Mouse (Mus musculus): ENCODE results near the gene Poldip3. TPM values are rescaled to one million over a fixed set of nuclear protein-coding genes. Genes with fewer than 3 reads are reported as not detected.
A peak's percentile ranks its signal among the peaks of the same experiment; 100 is the strongest.

Gene Poldip3
- polyA plus RNA-seq, 1 experiment from 2014 or later: 148 TPM

- Histone ChIP-seq H3K9me3 (replicated peaks) (no peaks in the 10 kb centered on the region), H3K4me2 (no peak overlapping the region), H3K36me3 (no peaks in the 10 kb centered on the region), H3K4me1 (peaks cover 18% of the 10 kb centered on the region), H3K27ac (no peak overlapping the region), H3K9ac (no peak overlapping the region), H3K4me3 (replicated peaks) (no peak overlapping the region), H3K27me3 (peaks cover 25% of the 10 kb centered on the region)
- ATAC-seq (replicated peaks; ENCODE audit: low FRiP score): no peak
- WGBS: 42% methylated on average over 3 of the region's 3 CpGs
Observed at GRCm38 (mm10) chr15:83090874-83091273, 58.3 kb downstream of the Poldip3 start.

GRCm38 (mm10) chr15:83089429-83089605 is 59.9 kb downstream of the Poldip3 start, which contains the start of gene Serhl:
TSS of gene Serhl (plus strand) at chr15:83089506.
- Histone ChIP-seq H3K4me2 (peak within 1 kb of the TSS; percentile 29), H3K9me3 (replicated peaks) (no peaks in the 10 kb centered on the region), H3K27ac (no peak within 1 kb of the TSS), H3K4me3 (replicated peaks) (no peak within 1 kb of the TSS), H3K9ac (0 out of 2 replicates have a peak within 1 kb of the TSS, but pooled peaks have one; percentile 12), H3K4me1 (peaks cover 19% of the 10 kb centered on the region), H3K27me3 (peaks cover 25% of the 10 kb centered on the region), H3K36me3 (no peaks in the 10 kb centered on the region)
- WGBS: 10% methylated on average over 7 of the region's 7 CpGs
- ATAC-seq (replicated peaks; ENCODE audit: low FRiP score): no peak

DNA sequence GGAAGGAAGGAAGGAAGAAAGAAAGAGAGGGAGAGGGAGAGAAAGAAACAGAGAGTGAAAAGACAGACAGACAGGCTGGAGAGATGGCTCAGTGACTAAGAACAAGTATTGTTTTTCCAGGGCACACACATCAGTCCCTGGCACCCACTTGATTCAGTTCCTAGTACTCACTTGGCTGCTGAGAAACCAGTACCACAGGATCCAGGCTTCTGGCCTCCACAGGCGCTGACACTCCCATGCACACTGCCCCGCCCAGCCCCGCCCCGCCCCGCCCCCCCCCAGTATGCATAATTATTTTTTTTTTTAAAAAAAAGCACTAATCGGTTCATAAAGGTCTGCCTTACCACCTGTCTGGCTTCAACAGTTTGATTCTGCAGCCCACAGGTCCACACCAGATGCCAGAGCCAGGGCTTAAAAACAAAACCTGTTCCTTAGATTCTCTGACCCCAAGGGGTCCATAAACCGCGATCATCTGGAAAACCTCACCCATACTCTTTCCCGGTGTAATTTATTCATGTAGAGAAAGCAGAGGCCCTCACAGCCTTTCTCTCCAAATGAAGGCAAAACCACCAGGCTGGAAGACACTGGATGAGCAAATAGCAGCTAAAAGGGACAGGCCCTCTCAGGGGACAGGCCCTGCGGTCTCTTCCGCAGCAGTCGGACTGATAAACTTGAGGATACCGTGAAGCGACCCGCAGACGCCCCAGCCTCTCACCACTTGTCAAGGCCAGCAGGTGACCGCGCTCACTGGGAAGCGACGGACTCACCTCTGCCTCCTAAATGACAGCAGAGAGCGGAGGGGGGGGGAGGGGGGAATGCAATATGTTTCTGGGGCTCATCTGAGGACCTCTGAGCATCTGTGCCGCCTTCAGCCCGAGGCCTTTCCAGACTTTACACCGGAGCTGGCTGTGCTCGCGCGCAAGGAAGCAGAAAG is 60.4 kb downstream of the Poldip3 start:
- no peak overlapping the region for H3K4me3 ChIP-seq (replicated peaks)

DNA sequence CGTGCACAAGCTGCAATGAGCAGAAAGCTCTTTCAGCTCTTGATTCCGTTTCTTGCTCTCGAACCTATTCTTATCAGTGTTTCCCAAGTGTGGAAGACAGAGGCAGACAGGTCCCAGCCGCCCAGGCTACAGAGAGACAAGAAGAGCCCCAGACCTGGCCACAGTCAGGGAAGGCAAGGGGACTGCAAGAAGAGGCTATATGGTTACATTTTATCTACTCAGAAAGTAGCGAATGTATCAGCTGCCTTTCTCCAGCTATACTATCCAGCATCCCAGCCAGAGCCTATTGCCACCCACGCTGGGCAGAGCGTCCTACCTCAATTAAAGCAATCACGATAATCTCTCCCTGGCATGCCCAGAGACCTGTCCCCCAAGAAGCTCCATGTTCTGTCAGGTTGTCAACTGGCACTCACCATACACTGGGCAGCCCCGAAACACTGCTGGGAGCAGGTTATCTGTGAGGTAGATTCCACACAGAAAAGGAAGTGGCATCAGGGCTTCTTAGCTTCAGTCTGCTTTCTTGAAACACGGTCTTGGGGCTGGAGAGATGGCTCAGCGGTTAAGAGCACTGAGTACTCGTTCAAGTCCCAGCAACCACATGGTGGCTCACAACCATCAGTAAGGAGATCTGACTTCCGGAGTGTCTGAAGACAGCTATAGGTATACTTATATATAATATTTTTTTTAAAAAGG is 62.4 kb downstream of the Poldip3 start:
- H3K9ac ChIP-seq: no peak overlapping the region
- WGBS: 85% methylated on average over 13 of the region's 13 CpGs
- H3K9me3 ChIP-seq (replicated peaks): no peaks in the 10 kb centered on the region
- H3K36me3 ChIP-seq: no peaks in the 10 kb centered on the region
- H3K4me2 ChIP-seq: no peak overlapping the region
- H3K4me3 ChIP-seq (replicated peaks): no peak overlapping the region
- peaks cover 27% of the 10 kb centered on the region for H3K4me1 ChIP-seq
- ATAC-seq (replicated peaks; ENCODE audit: low FRiP score): no peak
- no peak overlapping the region for H3K27ac ChIP-seq
- H3K27me3 ChIP-seq: peaks cover 25% of the 10 kb centered on the region

More for the DNA sequence above, 60.4 kb downstream of the Poldip3 start:
- H3K4me1 ChIP-seq: peaks cover 24% of the 10 kb centered on the region
- no peaks in the 10 kb centered on the region for H3K9me3 ChIP-seq (replicated peaks)
- 0 out of 2 replicates have a peak overlapping the region, but pooled peaks have one; percentile 12 for H3K9ac ChIP-seq
- 8% methylated on average over 27 of the region's 27 CpGs for WGBS
- peak overlapping the region; percentile 29 for H3K4me2 ChIP-seq
- H3K36me3 ChIP-seq: no peaks in the 10 kb centered on the region
- H3K27me3 ChIP-seq: peaks cover 25% of the 10 kb centered on the region
- H3K27ac ChIP-seq: no peak overlapping the region
- ATAC-seq (replicated peaks; ENCODE audit: low FRiP score): no peak

DNA sequence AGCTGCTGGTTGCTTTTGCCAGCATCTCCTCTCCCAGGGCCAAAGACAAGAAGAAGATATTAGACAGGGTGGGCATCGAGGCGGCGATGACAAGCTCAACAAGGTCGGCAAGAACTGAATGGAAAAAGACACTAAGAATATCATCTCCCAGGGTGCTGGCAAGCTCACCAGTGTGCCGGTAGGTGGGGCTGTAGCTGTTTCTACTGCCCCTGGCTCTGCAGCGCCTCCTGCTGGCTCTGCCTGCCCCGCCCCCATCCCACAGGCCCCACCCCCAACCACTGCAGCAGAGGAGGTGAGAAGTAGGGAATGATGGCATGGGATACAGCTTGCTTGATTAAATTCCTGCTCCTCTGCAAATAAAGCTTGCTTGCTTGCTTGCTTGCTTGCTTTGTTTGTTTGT is 63.3 kb downstream of the Poldip3 start:
- Histone ChIP-seq H3K27me3 (peaks cover 25% of the 10 kb centered on the region), H3K4me3 (replicated peaks) (no peak overlapping the region), H3K36me3 (no peaks in the 10 kb centered on the region), H3K9ac (no peak overlapping the region), H3K4me1 (peaks cover 27% of the 10 kb centered on the region), H3K27ac (no peak overlapping the region), H3K4me2 (no peak overlapping the region), H3K9me3 (replicated peaks) (no peaks in the 10 kb centered on the region)
- no peak for ATAC-seq (replicated peaks; ENCODE audit: low FRiP score)
- 37% methylated on average over 7 of the region's 7 CpGs for WGBS

DNA sequence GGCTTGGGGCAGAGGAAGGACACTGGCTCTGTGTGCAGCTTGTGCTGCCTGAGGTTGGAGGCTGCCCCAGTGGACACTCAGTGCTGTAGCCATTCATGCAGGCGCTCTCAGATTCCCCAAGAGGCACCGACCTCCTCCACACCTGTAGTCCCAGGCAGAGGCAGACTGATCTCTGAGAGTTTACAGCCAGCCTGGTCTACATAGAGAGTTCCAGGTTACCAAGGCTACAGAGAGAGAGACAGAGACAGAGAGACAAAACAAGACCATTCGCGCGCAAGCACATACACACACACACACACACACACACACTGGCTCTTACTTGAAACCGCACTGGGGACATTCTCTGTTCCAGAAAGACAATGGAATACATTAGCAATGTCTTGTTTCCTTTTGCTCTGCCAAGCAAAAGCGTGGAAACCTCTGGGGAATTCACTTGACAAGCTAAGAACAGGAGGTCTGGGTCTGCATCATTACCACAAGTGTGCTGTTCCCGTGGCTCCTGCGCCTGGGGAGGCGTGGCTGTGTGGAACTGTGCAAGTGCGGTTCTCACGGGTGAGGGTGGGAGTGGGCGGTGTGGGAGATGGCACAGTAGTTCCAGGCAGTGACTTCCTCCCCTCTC is 65.1 kb downstream of the Poldip3 start:
- Histone ChIP-seq H3K9me3 (replicated peaks) (no peaks in the 10 kb centered on the region), H3K36me3 (no peaks in the 10 kb centered on the region), H3K27me3 (peaks cover 17% of the 10 kb centered on the region), H3K4me2 (no peak overlapping the region), H3K9ac (no peak overlapping the region), H3K4me1 (peaks cover 23% of the 10 kb centered on the region), H3K27ac (no peak overlapping the region), H3K4me3 (replicated peaks) (no peak overlapping the region)
- WGBS: 59% methylated on average over 13 of the region's 13 CpGs
- ATAC-seq (replicated peaks; ENCODE audit: low FRiP score): no peak

- ATAC-seq (replicated peaks; ENCODE audit: low FRiP score): no peak
- Histone ChIP-seq H3K4me2 (no peak overlapping the region), H3K4me1 (peaks cover 17% of the 10 kb centered on the region), H3K36me3 (no peaks in the 10 kb centered on the region), H3K9me3 (replicated peaks) (no peaks in the 10 kb centered on the region), H3K9ac (no peak overlapping the region), H3K4me3 (replicated peaks) (no peak overlapping the region), H3K27me3 (peaks cover 12% of the 10 kb centered on the region; the same call in 1 of the 2 replicates), H3K27ac (no peak overlapping the region)
- 71% methylated on average over 5 of the region's 5 CpGs for WGBS
Observed at GRCm38 (mm10) chr15:83083530-83083929, 65.7 kb downstream of the Poldip3 start.

Other genes with a start within 250 kb of the Poldip3 start
- 8.4 and 9.3 TPM in 2 replicates for gene Tcf20, start 161.5 kb downstream of the Poldip3 start, polyA plus RNA-seq (2015; fragmentation: Nextera tagmentation; extraction: Ambion mirVana)
- 2.9 and 3.0 TPM in 2 replicates for gene Nfam1, start 116.1 kb downstream of the Poldip3 start, polyA plus RNA-seq (2015; fragmentation: Nextera tagmentation; extraction: Ambion mirVana)
- 54.1 and 59.4 TPM in 2 replicates for gene Serhl, start 59.9 kb downstream of the Poldip3 start, polyA plus RNA-seq (2015; fragmentation: Nextera tagmentation; extraction: Ambion mirVana)
- gene Rrp7a, start 26.6 kb downstream of the Poldip3 start, polyA plus RNA-seq (2015; fragmentation: Nextera tagmentation; extraction: Ambion mirVana): 61.4 and 74.3 TPM in 2 replicates
- 150 and 166 TPM in 2 replicates for gene Cyb5r3, start 23.2 kb upstream of the Poldip3 start, polyA plus RNA-seq (2015; fragmentation: Nextera tagmentation; extraction: Ambion mirVana)
- gene A4galt, start 102.4 kb upstream of the Poldip3 start, polyA plus RNA-seq (2015; fragmentation: Nextera tagmentation; extraction: Ambion mirVana): 19.1 and 20.8 TPM in 2 replicates
- 35.7 and 36.3 TPM in 2 replicates for gene Arfgap3, start 200.9 kb upstream of the Poldip3 start, polyA plus RNA-seq (2015; fragmentation: Nextera tagmentation; extraction: Ambion mirVana)

Data from kidney, embryonic 15.5 days (tissue).